Mouse (Mus musculus): ENCODE data around the gene Cuta. TPM values are rescaled to one million over a fixed set of nuclear protein-coding genes. Genes with fewer than 3 reads are reported as not detected.
"Not testable (repeated sequence)": the region's sequence is repeated elsewhere in the genome, so short reads cannot be mapped to it uniquely, and the experiment has no call there.

The Cuta gene
- polyA plus RNA-seq, 1 experiment from 2014 or later = 148 TPM

DNA sequence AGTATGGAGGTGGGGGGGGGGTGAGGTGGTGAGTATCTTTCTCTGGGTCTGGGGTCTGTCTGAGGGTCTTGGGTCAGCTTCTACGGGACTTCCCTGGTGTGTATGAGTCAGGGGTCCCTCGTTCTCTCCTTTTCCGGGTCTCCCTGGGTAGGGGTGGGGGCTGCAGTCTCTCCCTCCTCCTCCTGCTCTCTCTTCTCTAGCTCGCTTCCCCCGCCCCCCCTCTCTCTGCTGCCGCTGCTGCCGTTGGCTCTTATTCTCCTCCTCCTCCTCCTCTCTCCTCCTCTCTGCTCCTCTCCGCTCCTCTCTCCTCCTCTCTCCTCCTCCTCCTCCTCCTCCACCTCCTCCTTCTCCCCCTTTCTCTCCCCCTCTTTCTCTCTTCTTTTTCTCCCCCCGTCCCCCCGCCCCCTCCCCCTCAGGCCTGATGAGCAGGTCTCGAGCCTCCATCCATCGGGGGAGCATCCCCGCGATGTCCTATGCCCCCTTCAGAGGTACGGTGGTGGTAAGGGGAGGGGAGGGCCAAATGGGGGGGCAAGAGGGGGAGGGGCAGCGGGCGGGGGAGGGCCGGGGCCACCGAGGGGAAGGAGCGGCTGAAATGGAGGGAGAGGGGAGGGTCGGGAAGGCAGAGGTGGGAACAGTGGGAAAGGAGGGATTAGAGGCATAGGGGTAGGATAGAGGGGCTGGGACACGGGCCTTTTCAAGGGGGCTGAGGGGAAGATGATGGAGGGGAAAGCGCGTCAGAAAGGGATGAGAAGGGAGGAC is 1.8 kb upstream of the Cuta start, which contains the start of gene Syngap1:
TSS of gene Syngap1 (plus strand) at position 223 of the 759 bp plus-strand sequence.
- Histone ChIP-seq H3K4me1 (replicated peaks) (peaks cover 81% of the 10 kb centered on the region), H3K27me3 (no peaks in the 10 kb centered on the region), H3K36me3 (peaks cover 18% of the 10 kb centered on the region), H3K4me3 (peak within 1 kb of the TSS; percentile 63), H3K4me2 (peak within 1 kb of the TSS; percentile 97), H3K9me3 (no peaks in the 10 kb centered on the region), H3K9ac (peak within 1 kb of the TSS; percentile 76), H3K27ac (peak within 1 kb of the TSS; percentile 96)
- 0% methylated on average over 22 of the region's 24 CpGs for WGBS
- no peak for ATAC-seq (ENCODE audit: low FRiP score)

DNA sequence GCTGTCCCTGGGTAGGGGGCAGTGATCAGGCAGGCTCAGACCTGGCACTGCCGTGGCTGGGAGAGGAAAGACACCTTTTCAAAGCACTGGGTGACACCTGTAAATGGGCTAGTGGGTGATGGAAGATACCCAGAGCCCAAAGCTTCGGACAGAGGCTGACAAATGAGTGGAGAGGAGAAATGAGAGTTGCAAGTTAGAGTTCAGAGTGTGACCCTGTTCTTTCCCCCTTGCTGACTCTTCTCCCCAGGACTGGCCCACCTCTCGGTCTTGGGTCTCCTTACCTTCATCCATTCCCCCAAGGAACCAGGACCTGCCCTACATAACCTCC is 568 bp upstream of the Cuta start:
- 0% methylated on average over 3 of the region's 3 CpGs for WGBS
- peaks cover 70% of the 10 kb centered on the region for H3K4me1 ChIP-seq (replicated peaks)
- peaks cover 31% of the 10 kb centered on the region for H3K36me3 ChIP-seq
- no peaks in the 10 kb centered on the region for H3K27me3 ChIP-seq
- ATAC-seq (ENCODE audit: low FRiP score) = peak; percentile 0; the same call in 1 of the 2 replicates
- H3K4me3 ChIP-seq = peak overlapping the region; percentile 63
- peak overlapping the region; percentile 97 for H3K4me2 ChIP-seq
- H3K27ac ChIP-seq = peak overlapping the region; percentile 96
- H3K9ac ChIP-seq = peak overlapping the region; percentile 74
- no peaks in the 10 kb centered on the region for H3K9me3 ChIP-seq

DNA sequence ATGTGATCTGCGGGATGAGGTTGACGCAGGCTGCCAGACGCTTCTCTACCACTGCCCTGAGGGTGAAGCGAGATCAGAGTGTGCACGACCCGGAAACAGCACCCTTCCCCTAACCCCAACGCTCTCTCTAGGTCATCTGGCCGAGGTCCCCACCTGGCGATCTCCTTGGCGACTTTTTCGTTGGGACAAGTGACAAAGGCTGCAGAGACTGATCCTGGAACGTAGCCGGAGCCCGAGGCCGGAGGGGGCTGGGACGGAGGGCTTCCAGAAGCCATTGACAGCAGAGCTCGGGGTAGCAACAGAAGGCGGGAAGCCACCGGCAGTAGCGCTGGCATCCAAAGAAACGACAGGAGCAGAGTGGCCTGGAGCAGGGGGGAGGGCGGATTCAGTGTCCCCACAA is 638 bp downstream of the Cuta start:
- Histone ChIP-seq H3K4me2 (peak overlapping the region; percentile 97), H3K4me3 (peak overlapping the region; percentile 63), H3K27ac (peak overlapping the region; percentile 96), H3K9ac (peak overlapping the region; percentile 81), H3K9me3 (no peaks in the 10 kb centered on the region), H3K4me1 (replicated peaks) (peaks cover 72% of the 10 kb centered on the region), H3K27me3 (no peaks in the 10 kb centered on the region), H3K36me3 (peaks cover 32% of the 10 kb centered on the region)
- under 1% methylated on average over 22 of the region's 22 CpGs for WGBS
- 0 out of 2 replicates have a peak, but pooled peaks have one; percentile 0 for ATAC-seq (ENCODE audit: low FRiP score)

DNA sequence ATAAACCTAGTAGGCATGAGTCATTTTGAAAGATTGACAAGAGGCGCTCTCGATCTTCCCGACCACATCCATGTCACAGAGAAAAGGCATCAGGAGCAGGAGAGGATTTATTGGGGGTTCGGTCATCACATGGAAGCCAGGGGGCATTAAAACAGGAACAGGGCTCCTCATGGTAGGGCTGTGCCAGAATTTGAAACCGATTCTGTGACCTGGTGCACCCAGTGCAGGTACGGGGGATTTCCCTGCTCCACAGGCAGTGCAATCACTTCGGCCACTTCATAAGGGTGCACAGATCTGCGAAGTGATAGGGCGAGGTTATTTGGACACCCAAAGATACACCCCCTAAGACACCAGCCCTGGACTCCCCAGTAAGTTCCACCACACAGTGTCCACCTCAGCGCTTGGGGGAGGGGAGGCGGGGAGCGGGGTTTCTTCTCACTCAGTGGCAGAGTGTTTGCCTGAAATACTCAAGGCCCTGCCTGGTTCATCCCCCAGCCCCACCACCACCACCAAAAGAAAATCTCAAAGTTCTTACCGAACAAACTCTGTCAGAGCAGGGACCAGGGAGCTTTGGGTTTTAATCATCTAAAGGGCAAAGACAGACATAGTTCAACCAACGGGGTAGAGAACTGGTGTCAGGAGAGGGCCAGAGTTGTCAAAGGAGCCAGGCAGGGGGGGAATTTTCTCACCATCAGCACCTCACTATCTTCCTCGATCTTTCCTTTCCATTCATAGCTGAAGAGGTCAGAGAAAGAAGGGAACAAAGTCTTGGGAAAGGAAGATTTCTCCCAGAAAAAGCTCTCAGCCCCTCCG is 1.3 kb downstream of the Cuta start:
- no peaks in the 10 kb centered on the region for H3K9me3 ChIP-seq
- ATAC-seq (ENCODE audit: low FRiP score) = no peak
- H3K4me3 ChIP-seq = peak overlapping the region; percentile 63
- no peaks in the 10 kb centered on the region for H3K27me3 ChIP-seq
- peak overlapping the region; percentile 96; the same call in 1 of the 2 replicates for H3K27ac ChIP-seq
- H3K36me3 ChIP-seq = peaks cover 32% of the 10 kb centered on the region
- peaks cover 74% of the 10 kb centered on the region for H3K4me1 ChIP-seq (replicated peaks)
- peak overlapping the region; percentile 97 for H3K4me2 ChIP-seq
- H3K9ac ChIP-seq = peak overlapping the region; percentile 81
- 62% methylated on average over 16 of the region's 16 CpGs for WGBS

DNA sequence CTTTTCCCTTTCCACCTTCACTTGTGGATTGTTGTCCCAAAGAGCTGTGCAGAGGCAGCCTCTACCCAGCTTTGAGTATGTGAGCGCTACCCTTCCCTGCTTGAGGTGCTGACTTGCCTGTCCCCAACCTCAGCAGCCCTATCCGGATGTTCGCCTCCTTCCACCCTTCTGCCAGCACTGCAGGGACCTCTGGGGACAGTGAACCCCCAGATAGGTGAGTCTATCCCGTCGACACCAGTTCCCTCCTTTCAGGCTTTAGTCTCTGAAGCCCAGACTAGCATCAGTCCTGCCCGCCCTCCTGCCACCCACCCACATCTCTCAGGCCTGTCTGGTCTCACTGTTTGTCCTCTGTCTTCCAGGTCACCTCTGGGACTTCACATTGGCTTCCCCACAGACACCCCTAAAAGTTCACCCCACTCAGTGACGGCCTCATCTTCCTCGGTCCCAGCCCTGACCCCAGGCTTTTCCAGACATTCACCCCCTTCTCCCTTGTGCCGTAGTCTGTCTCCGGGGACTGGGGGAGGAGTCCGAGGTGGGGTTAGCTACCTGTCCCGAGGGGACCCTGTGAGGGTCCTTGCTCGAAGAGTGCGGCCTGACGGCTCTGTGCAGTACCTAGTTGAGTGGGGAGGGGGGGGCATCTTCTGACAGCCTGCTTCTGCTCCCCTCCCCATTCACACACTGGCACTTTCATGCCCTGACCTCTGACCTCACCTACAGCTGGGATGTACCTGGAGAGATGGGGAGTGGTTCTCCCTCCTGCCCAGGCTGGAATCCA is 2.3 kb downstream of the Cuta start:
- H3K4me3 ChIP-seq = no peak overlapping the region
- 90% methylated on average over 15 of the region's 15 CpGs for WGBS
- H3K9ac ChIP-seq = no peak overlapping the region; the same call in 1 of the 2 replicates
- no peaks in the 10 kb centered on the region for H3K9me3 ChIP-seq
- no peak overlapping the region for H3K27ac ChIP-seq
- no peak for ATAC-seq (ENCODE audit: low FRiP score)
- peaks cover 32% of the 10 kb centered on the region for H3K36me3 ChIP-seq
- no peak overlapping the region for H3K4me2 ChIP-seq
- peaks cover 69% of the 10 kb centered on the region for H3K4me1 ChIP-seq (replicated peaks)
- no peaks in the 10 kb centered on the region for H3K27me3 ChIP-seq

DNA sequence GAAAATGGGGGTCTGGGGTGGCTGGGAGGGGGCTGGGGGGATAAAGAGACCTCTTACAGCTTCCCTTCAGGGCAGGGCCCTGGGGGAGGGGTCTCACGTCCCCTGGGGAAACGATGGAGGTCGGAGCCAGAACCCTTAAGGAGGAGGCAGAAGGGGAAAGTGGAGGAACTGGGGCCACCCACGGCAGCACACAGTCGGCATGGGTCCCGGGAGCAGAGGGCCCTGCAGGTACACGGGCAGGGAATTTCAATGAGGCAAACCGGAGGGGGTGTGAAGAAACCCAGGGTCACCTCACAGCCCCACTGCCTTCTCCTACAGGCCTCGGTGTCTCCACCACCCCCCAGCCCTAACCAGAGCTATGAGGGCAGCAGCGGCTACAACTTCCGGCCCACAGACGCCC is 2.9 kb downstream of the Cuta start:
- Histone ChIP-seq H3K36me3 (peaks cover 32% of the 10 kb centered on the region), H3K27ac (no peak overlapping the region), H3K4me3 (no peak overlapping the region), H3K9me3 (no peaks in the 10 kb centered on the region), H3K4me1 (replicated peaks) (peaks cover 63% of the 10 kb centered on the region), H3K9ac (no peak overlapping the region; the same call in 1 of the 2 replicates), H3K4me2 (no peak overlapping the region), H3K27me3 (no peaks in the 10 kb centered on the region)
- no peak for ATAC-seq (ENCODE audit: low FRiP score)
- 79% methylated on average over 12 of the region's 12 CpGs for WGBS

DNA sequence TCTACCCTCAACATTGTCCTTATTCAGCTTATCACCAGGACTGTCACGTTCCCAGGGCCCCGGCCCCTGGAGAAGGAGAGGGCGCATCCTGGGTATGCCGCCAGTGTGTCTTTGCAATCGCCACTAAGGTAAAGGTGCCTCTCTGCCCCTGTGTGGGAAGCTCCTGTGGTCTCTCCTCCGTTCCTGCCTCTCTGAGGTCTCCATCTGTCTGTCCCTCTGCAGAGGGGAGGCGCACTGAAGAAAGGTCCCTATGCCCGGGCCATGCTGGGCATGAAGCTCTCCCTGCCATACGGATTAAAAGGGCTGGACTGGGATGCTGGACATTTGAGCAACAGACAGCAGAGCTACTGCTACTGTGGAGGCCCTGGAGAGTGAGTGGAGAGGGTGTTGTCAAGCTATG is 4.3 kb downstream of the Cuta start:
- WGBS = 93% methylated on average over 9 of the region's 9 CpGs
- no peak for ATAC-seq (ENCODE audit: low FRiP score)
- H3K27me3 ChIP-seq = no peaks in the 10 kb centered on the region
- no peak overlapping the region for H3K27ac ChIP-seq
- H3K9me3 ChIP-seq = no peaks in the 10 kb centered on the region
- H3K9ac ChIP-seq = peak overlapping the region; percentile 88; the same call in 1 of the 2 replicates
- peaks cover 32% of the 10 kb centered on the region for H3K36me3 ChIP-seq
- no peak overlapping the region for H3K4me3 ChIP-seq
- H3K4me2 ChIP-seq = no peak overlapping the region
- peaks cover 53% of the 10 kb centered on the region for H3K4me1 ChIP-seq (replicated peaks)

DNA sequence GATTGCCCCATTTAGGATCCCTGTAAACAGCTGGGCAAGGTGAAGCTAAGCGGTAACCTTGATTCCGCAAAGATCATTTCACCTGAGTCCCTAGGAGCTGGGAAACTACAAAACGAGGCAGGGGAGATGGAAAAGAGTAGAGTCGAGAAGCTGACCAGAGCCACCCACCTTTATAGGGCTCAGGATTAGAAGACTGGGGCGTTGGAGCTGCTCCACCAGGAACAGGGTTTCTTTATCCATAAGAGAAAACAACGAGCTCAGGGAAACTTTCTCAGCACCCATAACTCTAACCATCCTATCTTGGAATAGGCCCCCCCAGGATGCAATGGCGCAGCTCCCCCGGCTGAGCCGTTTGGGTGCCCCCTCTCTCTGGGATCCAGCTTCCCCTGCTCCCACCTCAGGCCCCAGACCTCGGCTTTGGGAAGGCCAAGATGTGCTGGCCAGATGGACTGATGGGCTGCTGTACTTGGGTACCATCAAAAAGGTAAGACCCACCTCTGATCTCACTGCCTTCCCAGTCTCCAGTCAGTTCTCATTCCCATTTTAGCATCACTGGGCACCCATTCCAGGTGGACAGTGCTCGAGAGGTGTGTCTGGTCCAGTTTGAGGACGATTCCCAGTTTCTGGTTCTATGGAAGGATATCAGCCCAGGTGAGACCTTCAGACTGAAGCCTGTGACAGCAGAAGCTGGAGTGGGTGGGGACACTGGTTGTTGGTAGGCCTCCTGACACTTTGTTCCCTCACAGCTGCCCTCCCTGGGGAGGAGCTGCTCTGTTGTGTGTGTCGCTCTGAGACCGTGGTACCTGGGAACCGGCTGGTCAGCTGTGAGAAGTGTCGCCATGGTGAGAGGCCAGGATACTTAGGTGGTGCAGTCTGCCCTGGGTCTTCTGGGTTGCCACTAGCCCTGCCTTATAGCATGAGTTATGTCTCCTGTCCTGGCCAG is 5.2 kb downstream of the Cuta start:
- no peak for ATAC-seq (ENCODE audit: low FRiP score)
- no peaks in the 10 kb centered on the region for H3K9me3 ChIP-seq
- H3K4me2 ChIP-seq = peak overlapping the region; percentile 96
- H3K27me3 ChIP-seq = no peaks in the 10 kb centered on the region
- 86% methylated on average over 16 of the region's 16 CpGs for WGBS
- H3K9ac ChIP-seq = peak overlapping the region; percentile 88
- H3K4me3 ChIP-seq = peak overlapping the region; percentile 63
- peaks cover 33% of the 10 kb centered on the region for H3K36me3 ChIP-seq
- peak overlapping the region; percentile 89 for H3K27ac ChIP-seq
- H3K4me1 ChIP-seq (replicated peaks) = peaks cover 50% of the 10 kb centered on the region

DNA sequence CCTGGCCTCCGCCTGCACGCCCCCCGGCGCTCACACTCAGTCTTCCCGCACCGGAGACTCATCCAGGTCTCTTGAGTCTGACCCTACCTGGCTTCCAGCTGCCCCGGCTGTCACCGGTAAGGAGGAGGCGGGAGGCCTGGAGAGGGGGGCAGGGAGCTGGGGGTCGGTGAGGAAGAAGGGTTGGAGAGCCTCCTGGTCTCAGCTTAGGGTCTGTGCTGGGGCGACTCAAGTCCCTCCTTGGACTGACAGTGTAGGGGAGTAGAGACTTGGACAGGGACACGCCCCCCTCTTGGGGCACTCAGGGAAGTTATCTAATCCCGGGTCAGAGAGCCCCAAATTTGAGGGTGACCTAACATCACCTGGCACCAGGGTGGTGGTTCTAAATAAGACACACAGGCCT is 6.0 kb downstream of the Cuta start:
- peak overlapping the region; percentile 63 for H3K4me3 ChIP-seq
- 12% methylated on average over 13 of the region's 13 CpGs for WGBS
- H3K27me3 ChIP-seq = no peaks in the 10 kb centered on the region
- peak overlapping the region; percentile 96 for H3K4me2 ChIP-seq
- peaks cover 44% of the 10 kb centered on the region for H3K4me1 ChIP-seq (replicated peaks)
- H3K27ac ChIP-seq = peak overlapping the region; percentile 89
- peak; percentile 26; the same call in 1 of the 2 replicates for ATAC-seq (ENCODE audit: low FRiP score)
- no peaks in the 10 kb centered on the region for H3K9me3 ChIP-seq
- peaks cover 39% of the 10 kb centered on the region for H3K36me3 ChIP-seq
- H3K9ac ChIP-seq = peak overlapping the region; percentile 88

DNA sequence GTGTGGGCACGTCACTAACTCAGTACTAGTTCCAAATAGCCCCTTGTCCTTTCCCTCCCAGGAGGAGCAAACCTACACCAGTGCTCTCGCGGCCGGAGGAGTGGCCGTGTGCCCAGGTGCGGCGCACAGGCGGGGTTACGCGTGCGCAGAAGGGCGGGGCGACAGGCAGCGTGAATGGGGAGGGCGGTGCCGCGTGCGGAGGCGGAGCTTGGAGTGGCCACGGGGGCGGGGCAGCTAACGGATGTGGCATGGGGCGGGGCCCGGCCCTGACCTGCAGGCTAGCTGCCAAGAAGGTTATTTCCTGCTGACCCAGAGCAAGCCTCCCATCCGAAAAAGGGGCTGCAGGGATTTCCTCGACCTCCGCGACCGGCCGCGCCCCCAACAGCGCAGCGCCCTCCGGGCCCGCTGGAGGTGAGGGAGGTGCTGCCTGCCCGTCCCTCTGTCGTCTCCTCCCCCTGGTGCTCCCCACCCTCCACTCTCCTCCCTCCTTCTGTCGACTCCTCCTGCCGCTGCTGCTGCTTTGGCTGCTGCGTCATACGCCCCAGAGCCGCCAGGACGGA is 6.5 kb downstream of the Cuta start, which contains the start of gene Phf1:
TSS of gene Phf1 (plus strand) at position 214 of the 560 bp plus-strand sequence.
- WGBS = under 1% methylated on average over 42 of the region's 43 CpGs
- peak within 1 kb of the TSS; percentile 89 for H3K27ac ChIP-seq
- H3K9ac ChIP-seq = peak within 1 kb of the TSS; percentile 88
- peaks cover 39% of the 10 kb centered on the region for H3K36me3 ChIP-seq
- H3K27me3 ChIP-seq = no peaks in the 10 kb centered on the region
- H3K4me2 ChIP-seq = peak within 1 kb of the TSS; percentile 96
- H3K9me3 ChIP-seq = no peaks in the 10 kb centered on the region
- peaks cover 39% of the 10 kb centered on the region for H3K4me1 ChIP-seq (replicated peaks)
- H3K4me3 ChIP-seq = peak within 1 kb of the TSS; percentile 63
- peak; percentile 85 for ATAC-seq (ENCODE audit: low FRiP score)

DNA sequence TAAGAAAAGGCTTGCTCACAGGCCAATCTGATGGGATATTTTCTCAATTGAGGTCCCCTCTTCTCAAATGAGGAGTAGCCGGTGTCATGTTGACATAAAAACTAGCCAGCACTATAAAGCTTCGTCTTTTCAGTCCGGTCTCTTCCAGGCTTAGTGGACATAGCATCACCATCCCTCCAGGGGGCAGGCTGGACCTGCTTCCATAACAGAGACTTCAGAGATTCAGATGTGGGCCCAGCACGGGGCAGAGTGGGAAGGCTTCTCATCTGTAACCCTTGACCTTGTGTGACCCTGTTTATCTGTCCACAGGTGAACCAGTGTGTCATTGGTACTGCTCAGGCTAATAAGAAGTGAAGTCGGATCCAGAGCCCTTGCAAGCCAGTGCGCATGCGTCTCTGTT is 7.6 kb downstream of the Cuta start:
- not testable (repeated sequence) for H3K27me3 ChIP-seq; H3K9me3 ChIP-seq; H3K9ac ChIP-seq; H3K4me3 ChIP-seq; ATAC-seq (ENCODE audit: low FRiP score); H3K4me2 ChIP-seq
- WGBS = 70% methylated on average over 7 of the region's 7 CpGs
- Histone ChIP-seq H3K4me1 (replicated peaks) (peaks cover 29% of the 10 kb centered on the region), H3K36me3 (peaks cover 38% of the 10 kb centered on the region), H3K27ac (peak overlapping the region; percentile 89; the same call in 1 of the 2 replicates)

Data from hindbrain, embryonic 13.5 days (tissue).